Mouse (Mus musculus) ES-E14 (cell line): ENCODE measurements around the gene Lrmp. TPM values are rescaled to one million over a fixed set of nuclear protein-coding genes. Genes with fewer than 3 reads are reported as not detected.

Experiments
- DNase-seq: peaks from one replicate; pipeline ENCODE4 v3.0.0-alpha.2; 2013; ENCODE audit warnings: low read depth, low spot score
- H3K27ac ChIP-seq: 2 replicates; pipeline ENCODE4 v1.5.1; 2012; ENCODE audit warnings: low read depth, mild to moderate bottlenecking, low read length, moderate library complexity, mixed read lengths; ENCODE audit not compliant: poor library complexity, insufficient read depth, severe bottlenecking
- H3K36me3 ChIP-seq: 2 replicates; pipeline ENCODE4 v1.6.1; 2012; ENCODE audit warnings: mild to moderate bottlenecking, low read length, moderate library complexity, mixed read lengths; ENCODE audit not compliant: control insufficient read depth, poor library complexity, insufficient read depth, severe bottlenecking
- H3K4me1 ChIP-seq, 2 experiments: fragments of 150-350 bp in 1 of 2; sonication (generic) in 1 of 2; 2 replicates each; pipeline ENCODE4 v1.6.1; 2012; ENCODE audit warnings: low read length in 2 of 2, mild to moderate bottlenecking in 1 of 2, mixed read lengths in 1 of 2; ENCODE audit not compliant: control insufficient read depth in 2 of 2, insufficient read depth in 2 of 2, poor library complexity in 1 of 2
- H3K4me3 ChIP-seq, 2 experiments: fragments of 150-350 bp in 1 of 2; sonication (generic) in 1 of 2; 2 replicates each; pipeline ENCODE4 v1.5.1; 2012; ENCODE audit warnings: low read length in 2 of 2, low read depth in 1 of 2, mild to moderate bottlenecking in 1 of 2, mixed read lengths in 1 of 2; ENCODE audit not compliant: insufficient read depth in 1 of 2, poor library complexity in 1 of 2, severe bottlenecking in 1 of 2
- H3K9ac ChIP-seq: 2 replicates; pipeline ENCODE4 v1.6.1; 2012; ENCODE audit warnings: low read depth, mild to moderate bottlenecking, low read length, mixed read lengths; ENCODE audit not compliant: poor library complexity, insufficient read depth, severe bottlenecking
- H3K9me3 ChIP-seq: fragments of 150-350 bp; sonication (generic); 2 replicates; pipeline ENCODE4 v1.6.1; 2012; ENCODE audit warnings: low read depth, mild to moderate bottlenecking, low read length; ENCODE audit not compliant: control insufficient read depth, insufficient read depth
- CHD2 ChIP-seq: IDR thresholded peaks from 2 replicates; pipeline ENCODE4 v1.6.1; 2014; ENCODE audit warnings: mild to moderate bottlenecking, low read depth, low read length, inconsistent platforms
- HCFC1 ChIP-seq: IDR thresholded peaks from 2 replicates; pipeline ENCODE4 v1.6.1; 2012; ENCODE audit warnings: low read length, inconsistent platforms, borderline replicate concordance; ENCODE audit not compliant: insufficient read depth
- MAFK ChIP-seq: IDR thresholded peaks from 2 replicates; pipeline ENCODE4 v1.6.1; 2014; ENCODE audit warnings: mild to moderate bottlenecking, low read depth, low read length, inconsistent platforms; ENCODE audit not compliant: insufficient read depth
- ZC3H11A ChIP-seq: IDR thresholded peaks from 2 replicates; pipeline ENCODE4 v1.6.1; 2012; ENCODE audit warnings: low read depth, mild to moderate bottlenecking, inconsistent platforms, low read length, borderline replicate concordance
- ZNF384 ChIP-seq: IDR thresholded peaks from 2 replicates; pipeline ENCODE4 v1.6.1; 2012; ENCODE audit warnings: low read depth, low read length, inconsistent platforms
- in situ Hi-C, 2 experiments: fragments of 600-800 bp; cut with MboI; formaldehyde crosslinking; loops; one replicate each; pipeline ENCODE4 v1.15.1; 2025; ENCODE audit warnings: low sequenced_read_pairs in 2 of 2, inconsistent platforms in 1 of 2; ENCODE audit not compliant: unreplicated experiment in 2 of 2
- total RNA-seq: library from RNA; depleted of rRNA; stranded (reverse); fragments of 300-350 nt; gene quantifications from 2 replicates; pipeline ENCODE4 v1.2.3, GENCODE M21; 2012; rRNA removed

Lrmp gene
- total RNA-seq, 1 experiment = 10.4 TPM

GRCm38 (mm10) chr6:145213916-145214315, 98.5 kb downstream of the Lrmp start:
- no peak for TF ChIP-seq ZC3H11A
- TF ChIP-seq HCFC1 = no peak
- no peak for TF ChIP-seq CHD2
- TF ChIP-seq ZNF384 = no peak
- TF ChIP-seq MAFK = no peak
- H3K36me3 ChIP-seq = no peaks in the 10 kb centered on the region; the same call in none of the 2 replicates
- in situ Hi-C loops = loop anchor here (10.0 to 25.0 kb wide), 2 partner anchors 123 to 131 kb away; no protein-coding TSS in a partner anchor

GRCm38 (mm10) chr6:145215826-145216225, 100.4 kb downstream of the Lrmp start:
- TF ChIP-seq ZC3H11A = no peak
- no peak for TF ChIP-seq MAFK
- TF ChIP-seq HCFC1 = no peak
- no peak for TF ChIP-seq CHD2
- no peak for TF ChIP-seq ZNF384

More at GRCm38 (mm10) chr6:145213916-145214315, 98.5 kb downstream of the Lrmp start:
- H3K4me1 ChIP-seq = peaks cover 0 to 5% of the 10 kb centered on the region in 2 experiments; a peak in 2 of 4 replicates
- H3K27ac ChIP-seq = no peak overlapping the region
- DNase-seq = no peak
- no peak overlapping the region for H3K4me3 ChIP-seq
- H3K9me3 ChIP-seq = no peaks in the 10 kb centered on the region
- no peak overlapping the region for H3K9ac ChIP-seq

GRCm38 (mm10) chr6:145224246-145224645, 108.8 kb downstream of the Lrmp start:
- Histone ChIP-seq H3K9me3 (no peaks in the 10 kb centered on the region), H3K36me3 (peaks cover 10% of the 10 kb centered on the region), H3K9ac (no peak overlapping the region), H3K4me1 (no peaks in the 10 kb centered on the region), H3K4me3 (no peak overlapping the region), H3K27ac (no peak overlapping the region)
- DNase-seq = no peak
- in situ Hi-C loops = loop anchor here in 1 of 2 experiments (25.0 kb wide), 1 partner anchor 113 kb away; no protein-coding TSS in a partner anchor
- TF ChIP-seq MAFK (no peak), ZNF384 (no peak), HCFC1 (no peak), CHD2 (no peak), ZC3H11A (no peak)

More at GRCm38 (mm10) chr6:145215826-145216225, 100.4 kb downstream of the Lrmp start:
- Histone ChIP-seq H3K36me3 (peaks cover 3% of the 10 kb centered on the region), H3K9me3 (no peaks in the 10 kb centered on the region), H3K9ac (no peak overlapping the region), H3K4me3 (no peak overlapping the region), H3K4me1 (peaks cover 0 to 5% of the 10 kb centered on the region in 2 experiments; a peak in 2 of 4 replicates), H3K27ac (no peak overlapping the region)
- in situ Hi-C loops = loop anchor here (10.0 to 25.0 kb wide), 2 partner anchors 121 to 129 kb away; no protein-coding TSS in a partner anchor
- DNase-seq = no peak

Other genes with a start within 250 kb of the Lrmp start
- 121 and 180 TPM in 2 replicates for gene Bcat1, start 39.5 kb upstream of the Lrmp start, total RNA-seq
- gene Casc1, start 95.4 kb downstream of the Lrmp start, total RNA-seq = 0.80 and 0.85 TPM in 2 replicates
- 11.4 and 12.9 TPM in 2 replicates for gene Etfrf1, start 95.5 kb downstream of the Lrmp start, total RNA-seq
- gene Kras, start 134.6 kb downstream of the Lrmp start, total RNA-seq = 29.3 and 32.0 TPM in 2 replicates